Mouse (Mus musculus) embryo, embryonic 9.5 days (tissue): Measurements from ENCODE around the gene Ces1c.

Experiments
- DNase-seq: peaks from one replicate; pipeline ENCODE4 v3.0.0-alpha.2; 2017; ENCODE audit errors: extremely low spot score

Ces1c gene

DNA sequence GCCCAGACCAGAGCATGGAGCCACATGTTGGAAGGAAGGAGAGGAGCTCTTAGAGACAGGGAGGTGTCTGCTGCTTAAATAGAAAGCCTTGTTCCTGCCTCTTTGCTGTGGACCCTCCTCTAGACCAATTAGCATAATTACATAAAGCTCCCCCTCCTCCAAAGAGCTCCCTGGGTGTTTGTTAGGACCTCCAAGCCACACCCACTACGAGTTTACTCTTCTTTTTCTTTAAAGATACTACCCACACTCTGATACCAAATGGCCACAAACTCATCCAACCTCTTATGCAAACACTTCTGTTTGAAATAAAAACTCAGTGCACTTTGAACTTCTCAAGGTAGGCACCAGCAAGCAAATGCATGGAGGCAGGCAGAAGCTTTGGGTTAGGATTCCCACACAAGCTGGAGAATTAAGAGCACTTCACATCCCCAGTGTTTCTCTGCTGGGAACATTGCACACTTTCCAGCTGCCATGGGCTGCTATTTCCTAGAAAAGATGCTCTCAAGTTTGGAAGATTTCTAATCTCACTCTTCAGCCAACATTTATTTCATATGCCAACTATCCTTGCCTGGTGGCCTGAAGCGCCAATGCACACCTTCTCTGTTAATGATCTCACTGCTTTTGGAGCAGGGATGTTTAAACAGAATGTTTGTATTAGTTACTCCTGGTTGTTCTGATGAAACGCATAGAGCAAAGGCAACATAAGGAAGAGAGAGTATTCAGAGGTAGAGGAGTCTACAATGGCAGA is at the start of gene Ces1c:
TSS of gene Ces1c (minus strand) at position 51 of the 748 bp plus-strand sequence.
- no peak for DNase-seq

DNA sequence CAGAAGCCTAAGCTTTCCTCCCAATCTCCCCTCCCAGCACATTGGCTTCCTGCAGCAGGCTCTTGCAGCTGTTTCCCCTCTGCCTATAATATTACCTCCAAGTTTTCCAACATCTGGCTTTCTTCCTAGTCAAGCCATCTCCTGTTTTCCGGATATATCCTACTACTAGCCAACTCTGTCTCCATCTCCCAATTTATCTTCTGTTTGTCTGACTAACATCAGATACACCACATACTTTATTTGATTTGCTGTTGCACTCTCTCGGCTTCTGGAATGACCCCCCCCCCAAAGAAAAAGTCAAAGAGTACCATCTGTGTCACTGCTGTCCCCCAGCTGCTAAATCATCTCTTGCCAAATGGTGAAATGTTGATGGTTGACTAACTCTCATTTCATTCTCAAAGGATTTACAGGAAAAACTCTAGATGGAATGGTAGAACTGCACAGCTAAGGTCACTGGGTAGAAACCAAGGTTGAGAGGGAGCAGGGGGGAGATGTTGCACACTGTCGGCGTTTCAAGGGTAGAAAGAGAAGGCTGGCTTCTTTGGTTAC is 49.6 kb upstream of the Ces1c start:
- no peak for DNase-seq

DNA sequence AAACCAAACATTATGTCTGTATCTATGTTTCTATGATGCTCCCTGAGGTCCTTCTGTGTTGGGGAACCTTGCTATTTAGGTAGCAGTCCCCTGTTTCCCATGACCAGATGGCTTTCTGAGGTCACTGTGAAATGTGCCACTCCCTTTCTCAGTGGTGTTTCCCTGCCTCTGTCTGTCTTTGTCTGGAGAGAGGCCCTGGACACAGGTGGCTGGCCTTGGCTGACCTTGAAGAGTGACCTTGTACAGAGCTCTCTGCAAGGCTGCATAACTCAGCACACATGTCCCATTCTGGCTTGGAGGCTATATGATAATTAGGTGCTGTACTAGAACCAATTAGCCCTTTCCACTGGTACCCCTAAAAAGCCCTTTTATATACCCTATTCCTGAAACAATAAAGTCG is 45.5 kb upstream of the Ces1c start:
- no peak for DNase-seq

DNA sequence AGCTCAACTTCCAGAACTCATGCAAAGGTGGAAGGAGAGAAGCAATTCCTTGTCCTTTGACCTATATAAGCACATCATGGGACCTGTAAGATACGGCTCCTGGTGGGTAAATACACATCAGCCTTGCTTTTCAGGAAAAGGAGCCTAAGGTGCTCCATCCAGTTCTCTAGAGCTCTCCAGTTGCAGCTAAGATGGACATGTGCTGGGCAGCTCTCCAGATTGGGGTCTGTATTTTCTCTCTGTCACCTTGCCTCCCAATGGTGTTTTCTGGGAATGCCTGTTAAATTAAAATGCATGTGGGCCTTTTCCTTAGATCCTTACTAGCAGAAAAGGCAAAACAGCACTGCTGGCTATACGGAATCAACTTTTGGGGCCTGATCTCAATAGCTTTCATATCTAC is 43.5 kb upstream of the Ces1c start:
- no peak for DNase-seq

DNA sequence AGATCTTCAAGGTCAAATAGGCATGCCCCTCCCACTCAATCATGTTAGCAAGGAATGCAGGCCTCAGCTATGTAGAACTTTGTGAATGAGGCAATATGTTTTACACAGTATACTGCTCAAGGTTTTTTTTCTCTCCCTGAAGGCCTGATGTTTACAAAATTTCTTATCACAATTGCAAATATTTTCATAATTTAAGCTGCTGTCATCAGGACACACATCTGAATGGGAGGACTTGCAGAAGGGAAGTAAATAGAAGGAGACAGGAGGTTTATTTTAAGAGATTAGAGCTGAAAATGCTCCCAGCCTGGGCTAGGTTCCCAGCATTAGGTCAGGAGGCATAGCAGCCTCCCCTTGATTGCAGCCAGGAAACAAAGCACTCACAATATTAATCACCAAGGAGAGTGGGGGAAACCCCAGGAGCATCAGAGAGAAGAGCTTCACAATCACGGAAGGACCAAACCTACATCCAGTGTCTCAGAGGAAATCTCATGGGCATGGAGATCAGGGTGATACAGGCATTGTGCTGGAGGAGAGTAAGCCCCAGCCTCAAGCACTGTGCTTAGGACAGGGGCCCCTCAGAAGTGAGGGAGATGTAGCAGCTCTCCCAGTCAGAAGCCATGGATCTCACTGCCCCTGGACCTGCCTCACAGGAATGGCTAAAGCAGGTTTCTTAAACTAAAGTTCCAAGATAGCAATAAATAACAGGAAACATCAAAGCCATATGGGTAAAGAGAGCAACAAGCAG is 40.9 kb upstream of the Ces1c start:
- DNase-seq = no peak

DNA sequence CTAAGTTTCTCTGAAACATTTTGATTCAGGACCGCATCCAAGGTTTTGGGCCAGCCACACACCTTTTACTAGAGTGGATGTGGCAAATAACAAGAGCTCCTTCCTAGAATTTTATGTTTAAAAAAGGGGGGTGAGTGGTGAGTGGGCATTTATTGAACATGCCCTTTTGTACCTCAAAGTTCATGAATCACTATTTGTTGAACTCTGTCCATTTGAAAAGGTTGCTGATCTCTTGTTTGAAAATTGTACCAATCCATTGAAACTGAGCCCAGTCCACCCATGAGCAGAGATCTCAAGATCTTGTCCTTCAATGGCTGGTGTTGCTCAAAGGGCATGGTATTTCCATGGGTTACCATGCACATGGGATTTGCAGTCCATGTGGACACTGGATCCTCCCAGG is 32.3 kb upstream of the Ces1c start:
- no peak for DNase-seq

DNA sequence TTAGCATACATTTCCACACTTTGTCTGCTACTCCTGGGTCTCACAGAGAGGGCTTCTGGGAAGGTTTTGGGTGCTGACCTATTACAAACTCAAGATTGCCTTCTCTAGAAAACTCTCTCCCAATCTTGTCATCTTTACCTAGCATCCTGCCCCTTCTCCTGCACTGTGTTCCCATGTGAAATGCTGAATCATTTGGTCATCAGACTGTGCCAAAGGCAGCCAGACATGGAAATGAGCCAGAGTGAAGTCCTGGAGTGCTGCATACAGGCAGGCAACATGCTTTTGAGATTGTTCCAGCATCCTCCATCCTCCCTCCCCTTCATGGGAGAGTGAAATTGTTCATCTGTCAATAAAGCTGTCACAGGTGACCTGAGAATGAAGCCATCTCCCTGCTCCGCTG is 20.3 kb upstream of the Ces1c start:
- DNase-seq = no peak

DNA sequence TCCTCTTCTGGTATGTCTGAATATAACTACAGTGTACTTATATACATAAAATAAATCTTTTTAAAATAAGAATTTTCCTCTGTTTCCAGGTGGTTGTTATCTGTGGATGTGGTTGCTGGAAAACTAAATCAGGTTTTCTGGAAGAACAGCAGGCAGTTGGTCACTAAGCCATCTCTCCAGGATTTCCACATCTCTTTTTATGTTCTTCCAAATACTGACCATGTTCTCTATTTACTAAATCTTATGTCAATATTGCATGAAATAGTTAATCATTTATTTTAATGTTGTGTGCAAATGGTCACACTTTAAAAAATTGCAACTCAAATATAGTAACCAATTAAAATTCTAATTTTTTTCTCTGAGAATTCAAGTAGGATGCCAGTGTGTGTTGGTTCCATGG is 16.2 kb upstream of the Ces1c start:
- no peak for DNase-seq

DNA sequence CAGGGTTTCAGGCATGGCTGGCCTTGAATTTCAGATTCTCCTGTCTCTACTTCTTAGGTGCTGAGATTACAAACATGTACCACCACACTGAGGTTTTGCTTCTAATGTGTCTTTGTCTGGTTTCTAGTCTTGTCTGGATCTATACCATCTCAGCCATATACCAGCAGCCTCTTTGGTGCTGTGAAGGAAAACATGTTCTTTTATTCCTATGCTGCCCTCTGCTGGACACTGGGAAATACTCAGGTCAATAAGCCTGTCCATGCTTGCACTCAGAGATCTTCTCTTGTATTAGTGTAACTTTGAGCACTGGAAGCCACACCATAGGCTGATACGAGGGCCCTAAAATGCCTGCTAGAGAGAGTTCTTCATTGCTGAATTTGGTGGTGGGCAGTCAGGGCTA is 9.6 kb upstream of the Ces1c start:
- peak; percentile 26 for DNase-seq

DNA sequence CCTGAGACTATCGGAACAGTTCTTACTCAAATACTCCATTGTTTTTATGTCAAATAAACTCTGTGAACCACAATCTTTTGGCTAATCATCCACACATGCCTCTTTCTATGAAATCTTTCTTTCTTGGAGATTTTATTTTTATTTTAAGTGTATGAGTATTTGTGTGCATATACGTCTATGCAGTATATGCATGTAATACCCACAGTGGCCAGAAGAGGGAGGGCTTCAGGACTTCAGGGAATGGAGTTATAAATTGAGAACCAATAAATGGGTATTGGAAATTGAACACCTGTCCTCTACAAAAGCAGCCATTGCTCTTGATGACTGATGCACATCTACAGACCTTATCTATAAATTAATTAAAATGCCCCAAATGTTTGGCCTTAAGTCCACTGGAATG is 1.1 kb upstream of the Ces1c start:
- no peak for DNase-seq

DNA sequence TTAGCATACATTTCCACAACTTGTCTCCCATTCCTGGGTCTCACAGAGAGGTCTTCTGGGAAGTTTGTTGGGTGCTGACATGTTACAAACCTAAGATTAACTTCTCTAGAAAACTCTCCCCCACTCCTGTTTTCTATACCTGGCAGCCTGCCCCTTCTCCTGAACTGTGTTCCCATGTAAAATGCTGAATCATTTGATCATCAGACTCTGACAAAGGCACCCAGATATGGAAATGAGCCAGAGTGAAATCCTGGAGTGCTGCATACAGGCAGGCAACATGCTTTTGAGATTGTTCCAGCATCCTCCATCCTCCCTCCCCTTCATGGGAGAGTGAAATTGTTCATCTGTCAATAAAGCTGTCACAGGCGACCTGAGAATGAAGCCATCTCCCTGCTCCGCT is 4.6 kb downstream of the Ces1c start:
- no peak for DNase-seq

DNA sequence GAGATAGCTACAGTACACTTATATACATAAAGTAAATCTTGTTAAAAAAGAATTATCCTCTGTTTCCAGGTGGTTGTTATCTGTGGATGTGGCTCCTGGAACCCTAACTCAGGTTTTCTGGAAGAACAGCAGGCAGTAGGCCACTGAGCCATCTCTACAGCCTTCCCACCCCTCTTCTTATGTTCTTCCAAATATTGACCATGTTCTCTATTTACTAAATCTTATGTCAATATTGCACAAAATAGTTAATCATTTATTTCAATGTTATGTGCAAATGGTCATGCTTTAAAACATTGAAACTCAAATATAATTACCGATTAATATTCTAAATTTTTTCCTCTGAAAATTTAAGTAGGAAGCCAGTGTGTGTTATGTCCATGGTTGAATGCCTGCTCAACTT is 9.1 kb downstream of the Ces1c start:
- DNase-seq = no peak

DNA sequence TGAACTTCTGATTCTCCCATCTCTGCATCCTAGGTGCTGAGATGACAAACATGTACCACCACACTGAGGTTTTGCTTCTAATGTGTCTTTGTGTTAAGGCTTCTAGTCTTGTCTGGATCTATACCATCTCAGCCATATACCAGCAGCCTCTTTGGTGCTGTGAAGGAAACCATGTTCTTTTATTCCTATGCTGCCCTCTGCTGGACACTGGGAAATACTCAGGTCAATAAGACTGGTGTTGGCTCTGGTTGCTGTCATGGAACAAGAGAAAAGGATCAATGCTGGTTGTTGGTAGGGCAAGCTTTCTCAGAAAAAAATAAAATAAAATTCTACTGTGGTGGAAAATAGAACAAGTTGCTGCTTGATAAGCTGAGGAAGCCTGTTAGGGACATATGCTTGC is 35.7 kb downstream of the Ces1c start:
- DNase-seq = peak; percentile 53

DNA sequence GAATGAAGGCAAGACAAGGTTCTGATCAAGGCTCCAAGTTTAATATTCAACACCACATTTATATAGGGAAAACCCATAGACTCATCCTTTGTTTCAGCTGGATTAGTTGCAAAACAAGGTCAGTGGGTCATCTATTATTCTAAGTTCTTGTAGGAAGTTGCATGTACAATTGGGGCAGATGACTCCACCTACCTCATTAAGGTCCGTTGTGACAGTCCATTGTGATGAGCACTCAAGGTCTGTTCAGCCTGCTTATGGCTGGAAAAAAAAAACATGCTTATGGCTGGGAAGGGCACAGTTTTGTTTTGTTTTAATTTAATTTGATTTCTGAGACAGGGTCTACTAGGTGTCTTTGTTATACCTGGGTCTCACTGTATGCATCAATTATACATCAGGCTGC is 39.8 kb downstream of the Ces1c start:
- DNase-seq = no peak

DNA sequence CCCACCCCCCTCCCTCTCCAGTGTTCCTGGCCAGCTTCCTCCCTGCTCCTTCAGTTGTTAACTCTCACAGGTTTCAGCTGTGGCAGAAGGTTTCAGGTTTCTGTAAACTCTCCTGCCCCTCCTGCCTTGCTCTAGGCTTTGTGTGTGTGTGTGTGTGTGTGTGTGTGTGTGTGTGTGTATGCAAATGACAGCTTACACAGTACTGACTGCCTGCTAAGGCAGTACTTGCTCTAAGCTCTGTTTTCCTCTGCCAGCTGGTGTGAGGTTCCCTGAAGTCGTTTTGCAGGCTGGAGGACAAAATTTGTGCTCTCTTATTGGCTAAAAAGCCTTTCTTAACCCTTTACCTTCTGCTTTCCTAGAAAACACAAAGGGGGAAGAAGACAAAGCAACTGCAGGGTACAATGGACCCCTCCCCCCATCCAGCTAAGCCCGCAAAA is 42.4 kb downstream of the Ces1c start:
- DNase-seq = peak; percentile 66

DNA sequence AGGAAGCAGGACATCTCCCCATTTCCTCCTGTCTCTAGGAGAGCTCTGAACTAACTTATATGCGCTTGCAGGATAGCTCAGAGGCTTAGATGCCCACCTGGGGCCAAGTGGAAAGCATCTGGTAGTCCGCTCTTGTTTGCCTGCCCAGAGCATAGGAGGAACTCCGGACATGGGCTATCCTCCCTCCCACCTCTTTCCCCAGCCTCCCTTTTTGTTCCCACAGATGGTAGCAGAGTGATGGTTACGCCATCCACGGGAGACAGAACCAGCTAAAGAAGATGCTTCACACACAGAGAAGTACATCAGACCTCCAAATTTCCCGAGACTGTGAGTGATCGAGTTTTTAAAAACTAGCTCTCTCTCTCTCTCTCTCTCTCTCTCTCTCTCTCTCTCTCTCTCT is 42.9 kb downstream of the Ces1c start:
- peak; percentile 13 for DNase-seq

DNA sequence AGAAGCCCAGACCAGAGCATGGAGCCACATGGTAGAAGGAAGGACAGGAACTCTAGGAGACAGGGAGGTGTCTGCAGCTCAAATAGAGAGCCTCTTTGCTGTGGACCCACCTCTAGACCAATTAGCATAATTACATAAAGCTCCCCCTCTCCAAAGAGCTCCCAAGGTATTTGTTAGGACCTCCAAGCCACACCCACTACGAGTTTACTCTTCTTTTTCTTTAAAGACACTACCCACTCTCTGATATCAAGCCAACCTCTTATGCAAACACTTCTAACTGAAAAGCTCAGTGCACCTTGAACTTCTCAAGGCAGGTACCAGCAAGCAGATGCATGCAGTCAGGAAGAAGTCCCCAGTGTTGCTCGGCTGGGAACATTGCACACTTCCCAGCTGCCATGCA is 51.2 kb downstream of the Ces1c start, which contains the start of gene Ces1b:
TSS of gene Ces1b (minus strand) at position 131 of the 400 bp plus-strand sequence.
- no peak for DNase-seq

DNA sequence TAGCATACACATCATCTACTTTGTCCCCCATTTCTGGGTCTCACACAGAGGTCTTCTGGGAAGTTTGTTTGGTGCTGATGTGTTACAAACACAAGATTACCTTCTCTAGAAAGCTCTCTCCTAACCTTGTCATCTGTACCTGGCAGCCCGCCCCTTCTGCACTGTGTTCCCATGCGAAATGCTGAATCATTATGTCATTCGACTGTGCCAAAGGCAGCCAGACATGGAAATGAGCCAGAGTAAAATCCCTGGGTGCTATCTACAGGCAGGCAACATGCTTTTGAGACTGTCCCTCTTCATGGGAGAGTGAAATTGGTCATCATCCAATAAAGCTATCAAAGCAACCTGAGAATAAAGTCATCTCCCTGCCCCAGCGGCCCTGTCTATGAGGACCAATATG is 55.8 kb downstream of the Ces1c start:
- DNase-seq = no peak

DNA sequence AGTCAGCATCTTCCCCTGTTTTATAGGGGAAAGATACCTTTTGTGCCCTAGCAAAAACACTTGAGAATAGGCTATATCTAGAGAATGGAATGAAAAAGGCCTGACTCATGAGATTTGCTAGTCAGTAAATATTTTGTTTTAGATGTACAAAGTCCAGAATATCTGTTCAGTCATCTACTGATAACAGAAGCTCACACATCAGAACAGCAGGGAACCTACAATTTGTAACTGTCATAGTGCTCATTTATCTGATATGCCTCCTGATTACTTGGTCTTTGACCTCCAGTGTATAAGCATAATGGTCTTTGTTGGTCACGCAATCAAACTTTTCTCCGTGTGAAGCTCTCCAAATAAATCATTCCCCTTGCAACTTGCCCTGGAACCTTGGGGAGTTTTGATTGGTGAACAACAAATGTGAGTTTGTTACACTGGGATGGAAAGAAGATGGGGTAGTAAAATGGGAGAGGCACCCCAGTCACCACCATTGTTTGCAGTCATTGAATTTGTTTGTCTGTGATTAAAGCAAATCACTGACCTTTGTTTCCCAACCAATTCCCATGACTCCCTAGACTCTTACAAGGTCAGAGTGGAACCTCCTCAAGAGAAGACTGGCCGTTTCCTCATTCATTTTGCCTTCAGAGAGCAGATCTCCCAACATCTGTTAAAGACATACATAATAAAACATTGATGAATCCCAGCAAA is 67.5 kb downstream of the Ces1c start:
- no peak for DNase-seq

DNA sequence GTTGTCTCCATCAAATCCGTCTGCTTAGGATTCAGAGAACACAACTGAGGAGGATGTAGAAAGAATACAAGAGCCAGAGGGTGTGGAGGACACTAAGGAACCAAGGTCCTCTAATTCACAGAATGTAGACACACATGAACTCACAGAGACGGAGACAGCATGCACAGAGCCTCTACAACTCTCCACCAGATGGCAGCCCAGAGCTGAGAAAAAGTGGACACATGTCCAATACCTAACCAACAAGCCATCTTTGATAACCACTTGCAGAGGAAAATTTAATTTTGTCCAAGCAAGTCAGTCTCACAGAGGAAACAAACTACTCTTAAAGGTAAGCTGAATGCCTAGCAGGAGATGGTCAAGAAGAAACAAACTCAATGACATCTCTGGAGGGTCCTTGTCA is 71.9 kb downstream of the Ces1c start:
- DNase-seq = peak; percentile 57

DNA sequence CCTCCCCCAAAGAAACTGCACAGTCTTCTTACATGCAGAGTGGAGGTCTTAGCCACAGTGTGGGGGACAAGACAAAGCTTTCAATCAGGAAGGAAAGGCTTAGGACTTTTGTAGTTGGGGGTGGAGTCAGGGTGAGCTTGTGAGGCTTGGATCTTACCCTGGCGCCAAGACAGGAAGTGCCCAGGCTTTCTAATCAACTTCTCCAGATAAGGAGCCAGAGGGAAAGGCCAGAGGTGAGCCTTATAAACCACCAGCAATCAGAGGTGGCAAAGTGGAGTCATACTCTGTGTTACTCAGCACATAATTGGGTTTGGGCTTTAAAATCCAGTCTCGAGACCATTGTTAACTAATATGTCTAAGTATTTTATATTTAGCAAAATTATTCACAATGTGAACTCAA is 75.8 kb downstream of the Ces1c start:
- DNase-seq = no peak
